Mouse (Mus musculus) liver, adult (tissue): Measurements from ENCODE around the gene Gria1.

Experiments
- GATA4 ChIP-seq: IDR thresholded peaks from 2 replicates; pipeline ENCODE4 v1.6.1; 2014; ENCODE audit warnings: mild to moderate bottlenecking, low read length; ENCODE audit not compliant: insufficient replicate concordance

Gria1 gene

GRCm38 (mm10) chr11:57201245-57201976 is 190.2 kb downstream of the Gria1 start:
- TF ChIP-seq GATA4 = peak; percentile 34; the same call in 1 of the 2 replicates

GRCm38 (mm10) chr11:57204371-57204770 is 193.2 kb downstream of the Gria1 start:
- no peak for TF ChIP-seq GATA4

GRCm38 (mm10) chr11:57207260-57207659 is 196.1 kb downstream of the Gria1 start:
- TF ChIP-seq GATA4 = no peak

- TF ChIP-seq GATA4 = no peak
Observed at GRCm38 (mm10) chr11:57214079-57214478, 202.9 kb downstream of the Gria1 start.

GRCm38 (mm10) chr11:57214583-57214982 is 203.4 kb downstream of the Gria1 start:
- TF ChIP-seq GATA4 = no peak

GRCm38 (mm10) chr11:57222797-57223569 is 211.8 kb downstream of the Gria1 start:
- no peak for TF ChIP-seq GATA4

GRCm38 (mm10) chr11:57235446-57235845 is 224.3 kb downstream of the Gria1 start:
- no peak for TF ChIP-seq GATA4

GRCm38 (mm10) chr11:57236431-57236830 is 225.2 kb downstream of the Gria1 start:
- TF ChIP-seq GATA4 = no peak

- TF ChIP-seq GATA4 = no peak
Observed at GRCm38 (mm10) chr11:57239758-57240157, 228.6 kb downstream of the Gria1 start.

- TF ChIP-seq GATA4 = no peak
Observed at GRCm38 (mm10) chr11:57243835-57244234, 232.6 kb downstream of the Gria1 start.

GRCm38 (mm10) chr11:57244543-57244942 is 233.4 kb downstream of the Gria1 start:
- TF ChIP-seq GATA4 = no peak

- no peak for TF ChIP-seq GATA4
Observed at GRCm38 (mm10) chr11:57248870-57249269, 237.7 kb downstream of the Gria1 start.

GRCm38 (mm10) chr11:57250129-57250528 is 238.9 kb downstream of the Gria1 start:
- no peak for TF ChIP-seq GATA4

GRCm38 (mm10) chr11:57271687-57272086 is 260.5 kb downstream of the Gria1 start:
- no peak for TF ChIP-seq GATA4

- TF ChIP-seq GATA4 = no peak
Observed at GRCm38 (mm10) chr11:57274687-57275086, 263.5 kb downstream of the Gria1 start.

GRCm38 (mm10) chr11:57278056-57278455 is 266.9 kb downstream of the Gria1 start:
- TF ChIP-seq GATA4 = no peak
